Mouse (Mus musculus): Measurements from ENCODE around the gene Bmt2. TPM values are rescaled to one million over a fixed set of nuclear protein-coding genes. Genes with fewer than 3 reads are reported as not detected.

Gene Bmt2
- total RNA-seq, 4 experiments from 2014 or later = 8.7 to 11.7 (median 10.3) TPM

DNA sequence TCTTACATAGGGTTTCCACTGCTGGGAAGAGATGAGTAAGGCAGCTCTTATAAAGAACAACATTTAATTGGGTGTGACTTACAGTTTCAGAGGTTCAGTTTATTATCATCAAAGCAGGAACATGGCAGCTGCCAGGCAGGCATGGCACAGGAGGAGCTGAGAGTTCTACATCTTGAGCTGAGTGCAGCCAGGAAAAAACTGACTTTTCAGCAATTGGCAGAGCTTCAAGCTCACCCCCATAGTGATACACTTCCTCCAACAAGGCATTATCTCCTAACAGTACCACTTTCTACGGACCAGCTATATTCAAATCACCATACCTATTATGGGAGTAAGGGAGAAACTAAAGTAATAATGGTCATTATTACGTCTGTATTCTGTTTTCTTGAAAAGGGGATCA, 58.1 kb downstream of the Bmt2 start:
- DNase-seq (ENCODE audit: low spot score in 2 of 2) = no peak

DNA sequence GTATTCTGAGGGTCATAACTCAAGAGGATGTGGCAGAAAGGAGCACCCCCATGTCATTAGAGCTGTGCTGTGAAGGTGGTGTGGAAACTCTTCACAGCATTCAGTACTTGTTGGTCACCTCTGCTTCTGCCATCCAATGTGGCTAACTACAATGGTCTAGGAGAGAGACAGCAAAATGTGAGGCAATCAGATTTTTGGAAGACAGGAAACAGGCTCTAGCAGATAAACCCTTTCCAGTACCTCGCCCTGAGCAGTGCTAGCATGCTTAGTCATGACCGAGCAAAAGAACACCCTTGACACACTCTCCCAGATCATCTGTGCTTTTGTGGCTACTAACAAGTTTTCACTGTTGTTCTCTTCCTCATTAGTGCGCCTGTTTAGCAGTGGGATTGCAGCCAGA, 60.7 kb downstream of the Bmt2 start:
- DNase-seq (ENCODE audit: low spot score in 2 of 2) = no peak

DNA sequence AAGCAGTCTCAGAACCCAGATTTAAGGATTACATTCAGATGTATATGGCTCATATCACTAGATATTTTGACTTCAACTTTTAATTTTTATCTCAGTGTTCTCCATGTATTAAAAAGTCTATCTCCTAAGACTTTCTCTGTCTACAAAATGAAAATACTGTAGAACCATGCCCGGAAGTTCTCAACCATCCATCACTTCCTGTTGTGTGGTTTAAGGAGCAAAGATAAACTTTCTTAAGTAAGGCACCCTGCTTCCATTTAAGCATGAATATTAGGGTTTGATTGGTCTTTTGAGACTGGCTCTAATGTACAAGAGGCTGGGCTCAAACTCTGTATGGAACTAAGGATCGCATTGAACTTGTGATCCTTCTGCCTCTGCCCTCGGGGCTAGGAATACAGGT, 63.2 kb downstream of the Bmt2 start:
- DNase-seq (ENCODE audit: low spot score in 2 of 2) = no peak

DNA sequence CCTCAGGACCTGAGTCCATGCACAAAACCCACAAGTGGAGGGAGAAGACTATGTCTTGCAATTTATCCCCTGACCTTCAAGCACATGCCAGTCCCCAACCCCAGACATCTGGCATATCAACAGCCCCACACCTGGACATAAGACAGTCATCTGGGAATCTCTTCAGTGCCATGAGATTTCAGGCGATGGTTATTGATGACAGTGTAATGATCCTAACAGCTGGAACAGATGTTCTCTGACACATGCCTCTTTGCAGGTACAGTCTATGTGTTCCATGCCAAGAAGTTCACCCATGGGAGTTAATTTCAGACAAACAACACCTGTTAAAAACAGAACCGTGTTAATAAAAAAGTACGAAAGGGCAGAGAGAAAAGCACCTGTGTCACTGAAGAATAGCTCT, 64.1 kb downstream of the Bmt2 start:
- DNase-seq (ENCODE audit: low spot score in 2 of 2) = no peak

DNA sequence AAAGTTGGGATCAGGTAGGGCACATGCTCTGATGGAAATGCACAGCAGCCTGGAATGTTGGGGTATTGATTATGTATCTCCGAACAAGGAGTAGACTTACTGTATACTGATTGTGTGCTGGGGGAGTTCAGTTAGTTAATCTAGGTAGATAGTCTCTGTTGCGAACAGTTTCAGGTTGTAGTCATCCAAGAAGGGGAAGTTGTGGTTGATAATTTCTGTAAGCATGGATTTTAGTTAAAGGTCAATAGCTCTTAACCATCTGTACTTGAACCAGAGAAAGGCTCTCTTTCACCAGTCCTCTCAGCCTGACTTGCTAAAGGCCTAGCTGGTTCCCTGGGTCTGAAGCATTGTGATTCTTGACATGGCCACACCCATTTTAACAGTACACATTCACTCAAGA, 66.9 kb downstream of the Bmt2 start:
- DNase-seq (ENCODE audit: low spot score in 2 of 2) = no peak

DNA sequence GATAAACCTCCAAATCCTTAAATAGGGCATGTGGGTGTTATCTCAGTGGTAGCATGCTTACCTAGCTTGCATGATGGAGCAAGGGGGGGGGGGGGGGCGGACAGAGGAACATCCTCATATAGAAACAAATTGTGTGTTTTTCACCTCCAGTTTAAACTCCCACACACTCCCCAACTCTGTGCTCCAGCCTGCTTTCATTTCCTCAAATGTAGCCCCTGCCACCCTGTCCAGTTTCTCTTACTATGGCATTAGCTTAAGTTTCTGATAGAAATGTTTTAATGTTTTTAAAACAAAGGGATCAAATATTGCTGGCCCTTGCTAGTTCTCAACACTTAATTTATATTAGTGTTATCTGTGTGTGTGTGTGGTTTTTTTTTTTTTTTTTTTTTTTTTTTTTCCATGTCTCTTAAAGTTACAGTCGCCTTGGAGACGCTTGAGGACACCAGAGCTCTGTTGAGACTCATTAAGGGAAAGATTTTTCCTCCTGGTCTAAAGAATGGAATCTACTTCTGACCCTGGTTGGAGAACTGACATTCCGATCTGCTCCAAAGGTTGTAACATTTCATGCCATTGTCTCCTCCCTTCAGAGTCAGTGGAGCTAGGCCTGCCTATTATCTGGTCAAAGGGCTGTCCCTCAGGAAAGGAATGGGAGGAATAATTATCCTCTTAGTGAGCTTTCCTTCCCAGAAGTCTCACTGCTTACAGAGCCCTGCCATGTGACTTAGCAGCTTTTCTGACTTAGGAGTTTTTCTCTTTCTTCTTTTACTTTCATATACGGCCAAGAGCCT, 68.2 kb downstream of the Bmt2 start:
- no peak for DNase-seq (ENCODE audit: low spot score in 2 of 2)

DNA sequence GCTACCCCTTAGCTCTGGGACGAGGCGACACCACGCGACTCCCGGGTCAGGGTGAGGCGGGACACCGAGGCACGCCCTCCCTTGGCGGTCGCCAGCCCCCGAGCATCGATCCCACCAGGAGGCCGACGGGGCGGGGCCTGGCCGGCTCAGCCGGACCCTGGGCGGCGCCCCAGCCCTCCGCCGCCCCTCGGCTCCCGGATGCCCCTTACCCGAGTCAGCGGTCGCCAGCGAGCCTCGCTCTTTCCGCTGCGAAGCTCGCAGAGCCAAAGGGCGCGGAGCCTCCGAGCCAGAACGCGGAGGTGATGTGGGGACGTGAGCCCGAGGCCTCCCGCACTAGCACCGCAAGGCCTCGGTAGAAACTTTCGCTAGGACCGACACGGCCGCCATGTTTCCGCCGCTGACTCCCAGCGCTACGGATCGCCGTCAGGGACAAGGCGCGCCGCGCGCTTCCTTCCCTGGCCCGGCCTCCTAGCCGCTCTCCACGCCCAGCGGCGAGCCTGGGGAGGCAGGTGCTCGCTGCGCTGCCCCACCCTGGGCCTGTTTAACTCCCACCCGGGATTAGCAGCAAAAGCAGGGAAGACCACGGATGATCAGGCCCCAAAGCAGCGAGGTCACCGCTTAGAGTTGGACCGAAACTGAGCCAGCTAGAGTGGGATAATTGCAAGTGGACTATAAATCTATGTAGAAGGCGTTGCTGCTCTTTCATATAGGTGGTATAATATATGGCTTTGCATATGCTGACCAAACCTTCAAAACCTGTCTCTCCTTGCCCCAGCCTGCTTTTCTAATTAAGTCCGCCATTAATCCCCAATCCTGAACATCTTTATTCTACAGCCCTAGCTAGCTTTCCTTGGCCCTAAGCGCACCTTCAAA, 69.9 kb downstream of the Bmt2 start, which contains the start of gene Tmem168:
TSS of gene Tmem168 (minus strand) at position 480 of the 873 bp plus-strand sequence.
- peak; percentile 77 to 87 for DNase-seq (ENCODE audit: low spot score in 2 of 2)

DNA sequence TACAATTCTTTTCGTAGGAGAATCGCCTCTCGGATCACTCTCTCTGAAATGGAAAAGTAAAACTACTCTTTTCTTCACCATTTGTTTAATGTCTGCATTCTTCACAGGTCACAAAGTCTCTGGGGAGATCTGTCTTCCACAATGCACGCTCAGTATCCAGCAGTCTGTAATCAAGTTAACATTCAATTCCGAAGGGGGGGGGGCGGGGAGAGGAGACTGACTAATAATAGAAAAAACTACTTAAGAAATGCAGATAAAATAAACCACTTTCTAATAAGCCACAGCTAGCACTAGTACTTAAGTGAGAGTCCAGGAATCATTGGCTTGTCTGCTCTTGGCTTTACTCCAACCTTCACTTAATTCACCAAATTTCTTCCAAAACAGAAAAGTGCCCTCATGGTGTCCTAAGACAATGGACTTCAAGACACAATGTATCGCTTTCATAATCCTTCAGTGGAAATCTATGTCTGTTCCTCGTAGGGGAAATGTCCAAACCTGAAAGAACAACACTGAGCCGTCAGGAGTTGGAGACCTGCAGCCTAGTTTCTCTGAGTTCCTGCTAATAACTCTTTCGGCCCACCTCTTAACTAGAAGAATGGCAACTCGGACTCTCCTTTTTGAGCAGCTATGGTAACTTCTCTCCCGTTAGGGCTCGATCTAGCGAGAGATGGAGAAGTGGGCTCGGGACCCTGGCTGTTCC, 70.7 kb downstream of the Bmt2 start:
- no peak for DNase-seq (ENCODE audit: low spot score in 2 of 2)

DNA sequence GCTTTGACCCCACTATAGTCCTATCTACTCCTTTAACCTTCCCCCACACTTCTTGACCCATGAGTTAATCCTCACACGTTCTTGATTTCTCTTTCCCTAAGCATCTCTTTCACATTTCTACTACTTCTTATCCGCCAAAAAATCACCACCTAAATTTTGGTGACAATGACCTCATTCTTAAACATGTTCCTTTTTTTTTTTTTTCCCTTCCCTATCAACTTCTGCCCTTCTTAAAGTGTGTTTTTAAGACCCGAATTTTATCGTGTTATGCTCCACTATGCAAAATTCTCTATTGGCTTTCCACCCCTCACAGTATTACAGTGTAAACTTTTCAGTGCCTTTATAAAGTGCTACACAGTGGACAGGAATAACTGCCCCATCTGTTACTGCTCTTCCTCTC, 71.4 kb downstream of the Bmt2 start:
- DNase-seq (ENCODE audit: low spot score in 2 of 2) = no peak

DNA sequence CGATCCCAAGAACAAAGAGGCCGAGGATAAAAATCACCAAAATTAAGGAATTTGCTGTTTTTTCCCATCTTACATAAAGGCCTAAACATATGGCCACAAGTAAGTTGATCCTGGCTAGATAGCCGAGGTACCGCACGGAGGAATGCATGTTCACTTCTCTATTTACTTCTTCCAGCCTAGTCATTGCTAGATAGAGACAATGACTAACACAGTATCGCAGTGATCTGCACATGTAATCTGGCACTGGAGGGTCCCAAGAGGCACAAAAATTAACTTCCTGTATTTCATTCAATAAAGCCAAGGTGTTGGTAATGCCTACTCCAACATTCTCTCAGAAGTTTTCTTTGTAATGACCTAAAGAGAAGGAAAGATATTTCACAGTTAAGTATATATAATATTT, 74.6 kb downstream of the Bmt2 start:
- no peak for DNase-seq (ENCODE audit: low spot score in 2 of 2)

DNA sequence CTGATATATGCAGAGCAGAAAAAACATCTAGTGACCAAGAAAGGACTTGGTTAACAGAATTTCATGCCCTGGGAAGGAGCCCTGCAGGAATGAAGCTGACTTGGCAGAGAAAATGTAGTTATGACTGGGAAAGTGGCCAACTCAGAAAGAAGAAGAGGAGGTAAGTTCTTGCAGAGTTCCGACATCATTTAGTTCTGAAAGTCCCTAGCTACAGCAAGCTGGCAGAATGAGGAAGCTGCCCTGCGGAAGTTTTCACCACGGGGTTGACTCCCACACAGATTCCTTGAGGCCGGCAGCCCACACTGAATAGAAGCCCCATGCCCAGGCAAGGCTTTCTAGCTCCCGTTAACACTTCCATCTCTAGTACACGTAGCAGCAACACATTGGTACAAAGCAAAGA, 76.2 kb downstream of the Bmt2 start:
- DNase-seq (ENCODE audit: low spot score in 2 of 2) = peak in 1 of 2 experiments; percentile 5

DNA sequence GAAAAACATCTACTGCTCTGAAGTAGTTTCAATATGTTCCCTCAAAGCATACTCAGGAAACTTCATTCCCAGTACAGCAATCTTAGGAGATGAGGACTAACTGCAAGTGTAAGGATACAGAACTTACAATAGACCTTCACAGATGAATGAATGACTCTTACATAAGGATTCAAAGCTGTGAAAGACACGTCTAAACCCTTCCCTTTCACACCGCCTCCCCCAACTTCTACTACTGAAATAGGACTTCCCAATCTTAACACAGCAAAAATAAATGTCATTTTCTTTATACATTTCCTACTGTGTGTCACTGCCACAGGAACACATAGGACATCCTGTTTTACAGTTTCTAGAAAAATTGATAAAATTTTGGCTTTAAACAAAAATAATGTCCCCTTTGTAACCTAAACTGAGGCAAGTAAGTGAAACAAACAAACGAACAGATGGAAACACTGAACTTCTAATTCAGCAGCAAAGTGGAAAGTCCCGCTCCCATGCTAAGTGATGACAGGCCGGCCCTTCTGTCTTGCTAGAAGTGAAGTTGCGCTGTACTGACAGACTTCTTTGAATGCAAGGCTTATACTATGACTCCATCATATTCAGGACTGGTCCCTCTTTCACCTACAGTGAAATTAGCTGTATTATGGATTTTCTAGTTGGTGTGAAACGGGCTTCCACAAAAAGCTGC, 79.4 kb downstream of the Bmt2 start:
- DNase-seq (ENCODE audit: low spot score in 2 of 2) = no peak

DNA sequence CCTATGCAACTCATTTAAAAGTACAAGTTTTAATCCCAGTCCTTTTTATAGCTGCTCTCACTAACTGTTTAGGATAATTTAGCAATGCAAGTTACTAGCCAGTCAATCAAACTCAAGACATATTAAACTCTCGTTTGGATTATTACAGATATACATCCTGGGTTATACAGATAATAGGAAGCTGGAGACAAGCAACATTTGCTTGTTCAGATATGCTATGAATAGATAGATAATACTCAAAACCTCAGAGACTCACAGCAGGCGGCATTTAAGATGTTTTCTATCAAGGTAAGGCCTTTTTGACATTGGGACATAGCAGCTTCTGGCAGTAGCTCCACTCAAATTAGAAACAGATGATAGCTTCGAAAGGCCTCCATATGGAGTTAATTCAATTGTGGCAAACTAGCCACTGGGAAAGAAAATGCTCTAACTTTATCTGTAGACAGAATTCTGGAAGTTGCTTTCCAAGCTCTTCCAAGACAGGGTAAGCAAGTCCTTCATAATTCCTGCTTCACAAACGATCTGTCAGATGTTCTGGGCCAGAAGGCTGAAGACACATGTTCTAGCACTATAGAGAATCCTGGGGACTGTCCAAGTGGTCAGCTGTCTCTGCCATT, 84.9 kb downstream of the Bmt2 start:
- no peak for DNase-seq (ENCODE audit: low spot score in 2 of 2)

DNA sequence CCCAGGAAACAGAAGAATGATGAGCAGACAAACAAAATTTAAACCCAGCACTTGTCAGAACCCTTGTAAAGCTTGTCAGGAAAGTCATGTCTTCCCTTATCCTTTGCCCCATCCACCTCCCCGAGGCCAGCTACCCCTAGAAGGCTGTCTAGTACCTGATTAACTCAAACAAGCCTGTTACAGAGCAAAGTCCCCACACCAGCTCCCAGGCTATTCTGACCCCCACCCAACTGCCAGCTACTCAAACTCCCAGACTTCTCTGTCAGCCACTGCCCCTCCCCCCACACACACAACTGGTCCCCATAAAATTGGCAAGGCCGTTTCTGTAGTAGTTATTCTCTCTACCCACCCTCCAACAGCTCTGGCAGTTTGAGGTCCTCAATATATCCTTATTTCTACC, 91.2 kb downstream of the Bmt2 start:
- no peak for DNase-seq (ENCODE audit: low spot score in 2 of 2)

DNA sequence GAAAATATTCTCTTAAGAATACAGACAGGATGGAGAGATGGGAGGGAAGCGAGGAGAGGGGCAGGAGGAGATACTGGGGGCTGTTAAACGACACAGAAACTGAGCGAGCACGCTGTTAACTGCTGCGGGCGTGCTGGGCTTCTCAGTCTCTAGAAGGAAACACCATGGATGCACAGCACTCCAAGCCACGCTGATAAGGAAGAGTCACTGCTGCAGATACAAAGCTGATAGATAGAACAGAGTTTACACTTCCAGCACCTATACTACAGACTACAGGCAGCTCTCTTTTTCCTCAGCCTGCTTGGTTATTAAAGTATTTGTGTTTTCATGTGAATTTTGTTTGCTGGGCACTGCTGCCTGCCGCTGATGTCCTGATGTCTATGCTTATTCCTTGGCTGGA, 91.6 kb downstream of the Bmt2 start:
- DNase-seq (ENCODE audit: low spot score in 2 of 2) = no peak

DNA sequence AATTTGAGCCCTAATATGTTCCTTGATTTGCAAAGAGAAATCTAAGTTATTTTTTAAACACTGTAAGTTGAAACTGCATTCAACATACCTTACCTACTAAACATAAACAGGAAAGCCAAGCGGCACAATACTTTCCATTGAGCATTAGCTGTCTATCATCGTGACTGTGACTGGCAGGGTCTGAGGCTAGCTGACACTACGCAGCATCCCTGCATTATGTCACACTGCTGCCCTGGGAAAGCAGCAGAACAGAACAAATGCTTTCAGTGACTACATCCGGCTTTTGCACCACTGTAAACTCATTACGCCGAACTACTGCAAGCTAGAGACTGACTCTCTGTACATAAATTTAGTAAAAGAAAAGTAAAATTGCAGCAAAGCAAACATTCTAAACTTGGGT, 93.0 kb downstream of the Bmt2 start:
- DNase-seq (ENCODE audit: low spot score in 2 of 2) = no peak

DNA sequence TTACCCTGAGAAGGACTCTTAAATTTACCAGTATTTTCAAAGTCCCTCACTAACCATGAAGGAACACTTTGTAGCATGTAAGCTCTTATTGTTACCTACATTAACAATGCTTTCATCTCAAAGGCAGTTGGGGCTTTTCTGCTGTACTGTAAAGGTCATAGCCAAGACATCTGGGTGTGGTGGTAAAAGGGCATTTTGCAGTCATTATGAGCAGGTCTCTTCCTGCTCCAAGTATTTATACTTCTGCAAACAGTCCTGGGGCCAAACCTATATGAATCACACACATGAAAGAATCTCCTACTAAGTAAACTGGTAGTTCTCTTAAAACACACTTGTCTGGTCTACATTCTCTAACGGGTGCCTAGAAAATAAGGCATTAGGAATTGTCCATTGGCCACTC, 95.7 kb downstream of the Bmt2 start:
- DNase-seq (ENCODE audit: low spot score in 2 of 2) = no peak
